Mouse (Mus musculus) embryonic facial prominence, embryonic 11.5 days (tissue): ENCODE measurements at regions not wholly inside any gene's neighbourhood (a gene's known extent, or its start where the extent isn't known, plus 50 kb on each side); places are given as distances from the start of the nearest gene placed in this dataset.

Experiments used
- ATAC-seq: fragments of 200-750 bp; cut with Nextera tagmentation; replicated peaks from 2 replicates; pipeline ENCODE4 v1.8.0; 2017; ENCODE audit warnings: low read depth; ENCODE audit not compliant: insufficient number of reproducible peaks, low FRiP score, low TSS enrichment
- DNase-seq: peaks from one replicate; pipeline ENCODE4 v3.0.0-alpha.2; 2015; ENCODE audit warnings: low spot score
- H3K27ac ChIP-seq: fragments of 300-500 bp; sonication (generic); replicated peaks from 2 replicates; pipeline ENCODE4 v1.5.1; 2014; ENCODE audit warnings: mild to moderate bottlenecking, low read depth, low read length, control low read depth
- H3K27me3 ChIP-seq: fragments of 300-500 bp; sonication (generic); 2 replicates; pipeline ENCODE4 v1.6.1; 2014; ENCODE audit warnings: mild to moderate bottlenecking, low read length, moderate library complexity, mixed read lengths; ENCODE audit not compliant: control insufficient read depth, insufficient read depth
- H3K36me3 ChIP-seq: fragments of 300-500 bp; sonication (generic); replicated peaks from 2 replicates; pipeline ENCODE4 v1.6.1; 2014; ENCODE audit warnings: low read depth, mild to moderate bottlenecking, low read length, moderate library complexity, mixed read lengths; ENCODE audit not compliant: control insufficient read depth, insufficient read depth
- H3K4me1 ChIP-seq: fragments of 300-500 bp; sonication (generic); 2 replicates; pipeline ENCODE4 v1.6.1; 2014; ENCODE audit warnings: low read length, mixed read lengths; ENCODE audit not compliant: control insufficient read depth, insufficient read depth
- H3K4me2 ChIP-seq: fragments of 300-500 bp; sonication (generic); 2 replicates; pipeline ENCODE4 v1.6.1; 2014; ENCODE audit warnings: low read depth, mild to moderate bottlenecking, control low read depth, low read length, moderate library complexity
- H3K4me3 ChIP-seq: fragments of 300-500 bp; sonication (generic); 2 replicates; pipeline ENCODE4 v1.5.1; 2014; ENCODE audit warnings: low read depth, low read length, control low read depth
- H3K9ac ChIP-seq: fragments of 300-500 bp; sonication (generic); replicated peaks from 2 replicates; pipeline ENCODE4 v1.6.1; 2014; ENCODE audit warnings: mild to moderate bottlenecking, control low read depth, low read length
- H3K9me3 ChIP-seq: fragments of 300-500 bp; sonication (generic); replicated peaks from 2 replicates; pipeline ENCODE4 v1.6.1; 2016; ENCODE audit warnings: mild to moderate bottlenecking, low read length, inconsistent platforms, mixed read lengths; ENCODE audit not compliant: control insufficient read depth
- WGBS: fragments of 180-500 bp; shearing (Covaris S2); extraction: QIAGEN DNeasy Blood & Tissue Kit; methylation state at CpG from one replicate; pipeline ENCODE4 v1.1.7; 2014; 5-methylcytosine and 5-hydroxymethylcytosine counted together

- no peak overlapping the region for H3K4me2 ChIP-seq
- ATAC-seq: no peak
- H3K9ac ChIP-seq: no peak overlapping the region
- DNase-seq: no peak
- WGBS: 14% methylated on average over 3 of the region's 3 CpGs
- no peak overlapping the region for H3K4me3 ChIP-seq
- H3K27ac ChIP-seq: no peak overlapping the region
- no peaks in the 10 kb centered on the region for H3K27me3 ChIP-seq
- no peaks in the 10 kb centered on the region for H3K36me3 ChIP-seq
- no peaks in the 10 kb centered on the region for H3K9me3 ChIP-seq
- no peaks in the 10 kb centered on the region for H3K4me1 ChIP-seq
These were observed 79.6 kb upstream of the Sem1 start for GRCm38 (mm10) chr6:6657928-6658500.

- Histone ChIP-seq H3K27ac (no peak overlapping the region), H3K4me3 (no peak overlapping the region), H3K9ac (no peak overlapping the region), H3K4me2 (no peak overlapping the region), H3K4me1 (no peaks in the 10 kb centered on the region), H3K27me3 (no peaks in the 10 kb centered on the region), H3K36me3 (no peaks in the 10 kb centered on the region), H3K9me3 (no peaks in the 10 kb centered on the region)
- 51% methylated on average over 5 of the region's 5 CpGs for WGBS
- no peak for ATAC-seq
- no peak for DNase-seq
These were observed 81.6 kb upstream of the Sem1 start for GRCm38 (mm10) chr6:6660072-6660471.

GRCm38 (mm10) chr6:6666762-6667161 is 88.3 kb upstream of the Sem1 start:
- DNase-seq (no peak), ATAC-seq (no peak)
- Histone ChIP-seq H3K4me1 (no peaks in the 10 kb centered on the region), H3K4me3 (no peak overlapping the region), H3K9ac (no peak overlapping the region), H3K27ac (no peak overlapping the region), H3K4me2 (no peak overlapping the region), H3K36me3 (no peaks in the 10 kb centered on the region), H3K27me3 (no peaks in the 10 kb centered on the region), H3K9me3 (no peaks in the 10 kb centered on the region)
- WGBS: 83% methylated on average over 5 of the region's 5 CpGs

GRCm38 (mm10) chr6:6689241-6689640 is 110.8 kb upstream of the Sem1 start:
- Histone ChIP-seq H3K4me3 (no peak overlapping the region), H3K27me3 (no peaks in the 10 kb centered on the region), H3K4me1 (no peaks in the 10 kb centered on the region), H3K4me2 (no peak overlapping the region), H3K27ac (no peak overlapping the region), H3K9me3 (no peaks in the 10 kb centered on the region), H3K9ac (no peak overlapping the region), H3K36me3 (no peaks in the 10 kb centered on the region)
- DNase-seq: no peak
- 86% methylated on average over 5 of the region's 5 CpGs for WGBS
- ATAC-seq: no peak

- Histone ChIP-seq H3K4me3 (no peak overlapping the region), H3K4me2 (no peak overlapping the region), H3K4me1 (no peaks in the 10 kb centered on the region), H3K27me3 (no peaks in the 10 kb centered on the region), H3K9me3 (no peaks in the 10 kb centered on the region), H3K27ac (no peak overlapping the region), H3K9ac (no peak overlapping the region), H3K36me3 (no peaks in the 10 kb centered on the region)
- ATAC-seq: no peak
- no peak for DNase-seq
- 76% methylated on average over 5 of the region's 5 CpGs for WGBS
These were observed 111.7 kb upstream of the Sem1 start for GRCm38 (mm10) chr6:6690188-6690587.

GRCm38 (mm10) chr6:6692056-6692770 is 113.8 kb upstream of the Sem1 start:
- H3K9me3 ChIP-seq: no peaks in the 10 kb centered on the region

GRCm38 (mm10) chr6:6695742-6696430 is 117.4 kb upstream of the Sem1 start:
- H3K27ac ChIP-seq: no peak overlapping the region
- 74% methylated on average over 11 of the region's 11 CpGs for WGBS
- no peaks in the 10 kb centered on the region for H3K27me3 ChIP-seq
- H3K9me3 ChIP-seq: no peaks in the 10 kb centered on the region
- no peak overlapping the region for H3K9ac ChIP-seq
- no peak overlapping the region for H3K4me2 ChIP-seq
- ATAC-seq (no peak), DNase-seq (no peak)
- no peaks in the 10 kb centered on the region for H3K4me1 ChIP-seq
- no peak overlapping the region for H3K4me3 ChIP-seq
- no peaks in the 10 kb centered on the region for H3K36me3 ChIP-seq

More at GRCm38 (mm10) chr6:6692056-6692770, 113.8 kb upstream of the Sem1 start:
- H3K4me3 ChIP-seq: no peak overlapping the region
- H3K4me1 ChIP-seq: no peaks in the 10 kb centered on the region
- 89% methylated on average over 8 of the region's 8 CpGs for WGBS
- H3K27ac ChIP-seq: no peak overlapping the region
- ATAC-seq: no peak
- no peak for DNase-seq
- no peaks in the 10 kb centered on the region for H3K36me3 ChIP-seq
- H3K9ac ChIP-seq: no peak overlapping the region
- H3K27me3 ChIP-seq: no peaks in the 10 kb centered on the region
- no peak overlapping the region for H3K4me2 ChIP-seq

- no peaks in the 10 kb centered on the region for H3K4me1 ChIP-seq
- H3K9ac ChIP-seq: no peak overlapping the region
- peak; percentile 39 for DNase-seq
- no peaks in the 10 kb centered on the region for H3K36me3 ChIP-seq
- ATAC-seq: no peak
- H3K9me3 ChIP-seq: no peaks in the 10 kb centered on the region
- no peaks in the 10 kb centered on the region for H3K27me3 ChIP-seq
- no peak overlapping the region for H3K27ac ChIP-seq
- no peak overlapping the region for H3K4me3 ChIP-seq
- WGBS: 58% methylated on average over 10 of the region's 10 CpGs
- no peak overlapping the region for H3K4me2 ChIP-seq
These were observed 119.0 kb upstream of the Sem1 start for GRCm38 (mm10) chr6:6697418-6697979.
